Mouse (Mus musculus) embryonic facial prominence, embryonic 14.5 days (tissue): ENCODE data around the gene Foxg1. TPM values are rescaled to one million over a fixed set of nuclear protein-coding genes. Genes with fewer than 3 reads are reported as not detected.
A peak's percentile ranks its signal among the peaks of the same experiment; 100 is the strongest.

Source experiments
- ATAC-seq: fragments of 200-750 bp; cut with Nextera tagmentation; 2 replicates; pipeline ENCODE4 v1.8.0; 2017; ENCODE audit warnings: low read depth, moderate number of reproducible peaks, moderate TSS enrichment
- DNase-seq: peaks from one replicate; pipeline ENCODE4 v3.0.0-alpha.2; 2015; ENCODE audit warnings: low spot score
- H3K27ac ChIP-seq: fragments of 300-500 bp; sonication (generic); replicated peaks from 2 replicates; pipeline ENCODE4 v1.5.1; 2014; ENCODE audit warnings: low read depth, mild to moderate bottlenecking, low read length, moderate library complexity
- H3K27me3 ChIP-seq: fragments of 300-500 bp; sonication (generic); replicated peaks from 2 replicates; pipeline ENCODE4 v1.6.1; 2014; ENCODE audit warnings: low read length; ENCODE audit not compliant: control insufficient read depth, insufficient read depth
- H3K36me3 ChIP-seq: fragments of 300-500 bp; sonication (generic); 2 replicates; pipeline ENCODE4 v1.6.1; 2014; ENCODE audit warnings: low read length, mixed read lengths; ENCODE audit not compliant: control insufficient read depth, insufficient read depth
- H3K4me1 ChIP-seq: fragments of 300-500 bp; sonication (generic); 2 replicates; pipeline ENCODE4 v1.6.1; 2014; ENCODE audit warnings: antibody characterized with exemption, low read length; ENCODE audit not compliant: control insufficient read depth, insufficient read depth
- H3K4me2 ChIP-seq: fragments of 300-500 bp; sonication (generic); 2 replicates; pipeline ENCODE4 v1.6.1; 2014; ENCODE audit warnings: low read depth, mild to moderate bottlenecking, low read length, moderate library complexity, mixed read lengths
- H3K4me3 ChIP-seq: fragments of 300-500 bp; sonication (generic); 2 replicates; pipeline ENCODE4 v1.5.1; 2014; ENCODE audit warnings: low read depth, mild to moderate bottlenecking, low read length
- H3K9ac ChIP-seq: fragments of 300-500 bp; sonication (generic); 2 replicates; pipeline ENCODE4 v1.6.1; 2014; ENCODE audit warnings: low read depth, mild to moderate bottlenecking, low read length, moderate library complexity, mixed read lengths
- H3K9me3 ChIP-seq: fragments of 300-500 bp; sonication (generic); 2 replicates; pipeline ENCODE4 v1.6.1; 2016; ENCODE audit warnings: low read length; ENCODE audit not compliant: control insufficient read depth
- whole genome bisulfite sequencing: fragments of 180-500 bp; shearing (Covaris S2); extraction: QIAGEN DNeasy Blood & Tissue Kit; methylation state at CpG from one replicate; pipeline ENCODE4 v1.1.7; 2014; 5-methylcytosine and 5-hydroxymethylcytosine counted together
- polyA plus RNA-seq: library from polyadenylated mRNA; unstranded; fragments of >200 nt; fragmentation: Nextera tagmentation; extraction: Ambion mirVana; gene quantifications from 2 replicates; pipeline ENCODE4 v1.2.1, GENCODE M21; 2014

The Foxg1 gene
- polyA plus RNA-seq, 1 experiment from 2014 or later: 0.81 TPM

- Histone ChIP-seq H3K4me2 (peak overlapping the region; percentile 55), H3K4me1 (0 out of 2 replicates have a peak, but pooled peaks cover 6% of the 10 kb centered on the region), H3K27ac (peak overlapping the region; percentile 61; the same call in 1 of the 2 replicates), H3K4me3 (peak overlapping the region; percentile 41), H3K9ac (peak overlapping the region; percentile 42; the same call in 1 of the 2 replicates), H3K27me3 (peaks cover 83% of the 10 kb centered on the region), H3K9me3 (no peaks in the 10 kb centered on the region), H3K36me3 (no peaks in the 10 kb centered on the region)
- ATAC-seq: no peak
- DNase-seq: no peak
- under 1% methylated on average over 27 of the region's 66 CpGs for WGBS
These were observed 1.9 kb downstream of the Foxg1 start for GRCm38 (mm10) chr12:49384295-49384875.

- under 1% methylated on average over 60 of the region's 75 CpGs for WGBS
- no peaks in the 10 kb centered on the region for H3K36me3 ChIP-seq
- no peak for DNase-seq
These were observed 2.6 kb downstream of the Foxg1 start, which contains the start of gene Gm43517 for GRCm38 (mm10) chr12:49384876-49385630. Gene Gm43517, plus strand, starts transcription at chr12:49385174.

GRCm38 (mm10) chr12:49385631-49385990 lies 3.2 kb downstream of the Foxg1 start:
- peaks cover 83% of the 10 kb centered on the region for H3K27me3 ChIP-seq
- H3K27ac ChIP-seq: no peak overlapping the region
- no peaks in the 10 kb centered on the region for H3K9me3 ChIP-seq
- DNase-seq (no peak), ATAC-seq (no peak)
- H3K4me2 ChIP-seq: 0 out of 2 replicates have a peak overlapping the region, but pooled peaks have one; percentile 18
- under 1% methylated on average over 23 of the region's 23 CpGs for WGBS
- peak overlapping the region; percentile 41 for H3K4me3 ChIP-seq
- peak overlapping the region; percentile 48 for H3K9ac ChIP-seq
- H3K36me3 ChIP-seq: no peaks in the 10 kb centered on the region
- 0 out of 2 replicates have a peak, but pooled peaks cover 6% of the 10 kb centered on the region for H3K4me1 ChIP-seq

More at GRCm38 (mm10) chr12:49384876-49385630, 2.6 kb downstream of the Foxg1 start, which contains the start of gene Gm43517:
- Histone ChIP-seq H3K4me2 (peak within 1 kb of the TSS; percentile 55), H3K4me3 (peak within 1 kb of the TSS; percentile 41), H3K9me3 (no peaks in the 10 kb centered on the region), H3K27me3 (peaks cover 83% of the 10 kb centered on the region), H3K9ac (peak within 1 kb of the TSS; percentile 48), H3K4me1 (0 out of 2 replicates have a peak, but pooled peaks cover 6% of the 10 kb centered on the region), H3K27ac (peak within 1 kb of the TSS; percentile 61)
- ATAC-seq: peak; percentile 20; the same call in 1 of the 2 replicates

- Histone ChIP-seq H3K27me3 (peaks cover 83% of the 10 kb centered on the region), H3K27ac (no peak overlapping the region), H3K9ac (no peak overlapping the region), H3K4me1 (0 out of 2 replicates have a peak, but pooled peaks cover 6% of the 10 kb centered on the region), H3K36me3 (no peaks in the 10 kb centered on the region), H3K4me3 (peak overlapping the region; percentile 41), H3K9me3 (no peaks in the 10 kb centered on the region), H3K4me2 (no peak overlapping the region)
- ATAC-seq (no peak), DNase-seq (no peak)
- WGBS: 15% methylated on average over 10 of the region's 10 CpGs
These were observed 3.8 kb downstream of the Foxg1 start for GRCm38 (mm10) chr12:49386081-49386805.

- peaks cover 84% of the 10 kb centered on the region for H3K27me3 ChIP-seq
- H3K4me1 ChIP-seq: 0 out of 2 replicates have a peak, but pooled peaks cover 6% of the 10 kb centered on the region
- H3K4me2 ChIP-seq: no peak overlapping the region
- DNase-seq: no peak
- no peaks in the 10 kb centered on the region for H3K36me3 ChIP-seq
- no peak overlapping the region for H3K27ac ChIP-seq
- no peak overlapping the region for H3K4me3 ChIP-seq
- no peaks in the 10 kb centered on the region for H3K9me3 ChIP-seq
- no peak overlapping the region for H3K9ac ChIP-seq
- WGBS: 15% methylated on average over 2 of the region's 2 CpGs
- ATAC-seq: no peak
These were observed 5.6 kb downstream of the Foxg1 start for GRCm38 (mm10) chr12:49387856-49388598.

GRCm38 (mm10) chr12:49389666-49390065 lies 7.2 kb downstream of the Foxg1 start:
- no peak for DNase-seq
- Histone ChIP-seq H3K36me3 (no peaks in the 10 kb centered on the region), H3K4me1 (no peaks in the 10 kb centered on the region), H3K9me3 (no peaks in the 10 kb centered on the region), H3K27me3 (peaks cover 84% of the 10 kb centered on the region), H3K4me3 (no peak overlapping the region), H3K4me2 (no peak overlapping the region), H3K9ac (no peak overlapping the region), H3K27ac (no peak overlapping the region)
- 6% methylated on average over 5 of the region's 5 CpGs for WGBS
- ATAC-seq: no peak

GRCm38 (mm10) chr12:49390257-49390656 lies 7.8 kb downstream of the Foxg1 start:
- WGBS: 5% methylated on average over 13 of the region's 13 CpGs
- Histone ChIP-seq H3K9ac (no peak overlapping the region), H3K4me2 (no peak overlapping the region), H3K4me1 (no peaks in the 10 kb centered on the region), H3K9me3 (no peaks in the 10 kb centered on the region), H3K27ac (no peak overlapping the region), H3K36me3 (no peaks in the 10 kb centered on the region), H3K27me3 (peaks cover 84% of the 10 kb centered on the region), H3K4me3 (no peak overlapping the region)
- no peak for DNase-seq
- no peak for ATAC-seq

GRCm38 (mm10) chr12:49390926-49391304 lies 8.5 kb downstream of the Foxg1 start:
- WGBS: 2% methylated on average over 9 of the region's 9 CpGs
- peaks cover 83% of the 10 kb centered on the region for H3K27me3 ChIP-seq

More at GRCm38 (mm10) chr12:49390926-49391304, 8.5 kb downstream of the Foxg1 start:
- no peaks in the 10 kb centered on the region for H3K36me3 ChIP-seq
- ATAC-seq (peak; percentile 24), DNase-seq (no peak)
- H3K9me3 ChIP-seq: no peaks in the 10 kb centered on the region
- peak overlapping the region; percentile 53 for H3K4me2 ChIP-seq
- peak overlapping the region; percentile 31 for H3K4me3 ChIP-seq
- H3K27ac ChIP-seq: no peak overlapping the region
- no peak overlapping the region for H3K9ac ChIP-seq
- H3K4me1 ChIP-seq: no peaks in the 10 kb centered on the region
